Mouse (Mus musculus) hindbrain, embryonic 11.5 days (tissue): ENCODE measurements around the gene Dcun1d3. TPM values are rescaled to one million over a fixed set of nuclear protein-coding genes. Genes with fewer than 3 reads are reported as not detected.

ENCODE experiments used
- ATAC-seq: fragments of 200-750 bp; cut with Nextera tagmentation; 2 replicates; pipeline ENCODE4 v1.8.0; 2017; ENCODE audit warnings: mild to moderate bottlenecking, moderate TSS enrichment, moderate library complexity; ENCODE audit not compliant: low FRiP score
- DNase-seq: peaks from one replicate; pipeline ENCODE4 v3.0.0-alpha.2; 2015; ENCODE audit warnings: low spot score
- H3K27ac ChIP-seq: fragments of 300-500 bp; sonication (generic); 2 replicates; pipeline ENCODE4 v1.5.1; 2014; ENCODE audit warnings: mild to moderate bottlenecking, low read depth, low read length
- H3K27me3 ChIP-seq: fragments of 300-500 bp; sonication (generic); 2 replicates; pipeline ENCODE4 v1.6.1; 2014; ENCODE audit warnings: mild to moderate bottlenecking, low read length, moderate library complexity, mixed read lengths; ENCODE audit not compliant: control insufficient read depth, insufficient read depth
- H3K36me3 ChIP-seq: fragments of 300-500 bp; sonication (generic); 2 replicates; pipeline ENCODE4 v1.6.1; 2014; ENCODE audit warnings: mild to moderate bottlenecking, low read length, moderate library complexity, mixed read lengths; ENCODE audit not compliant: control insufficient read depth, insufficient read depth
- H3K4me1 ChIP-seq: fragments of 300-500 bp; sonication (generic); replicated peaks from 2 replicates; pipeline ENCODE4 v1.6.1; 2014; ENCODE audit warnings: low read length, mixed read lengths; ENCODE audit not compliant: control insufficient read depth, insufficient read depth
- H3K4me2 ChIP-seq: fragments of 300-500 bp; sonication (generic); replicated peaks from 2 replicates; pipeline ENCODE4 v1.6.1; 2014; ENCODE audit warnings: mild to moderate bottlenecking, low read depth, low read length
- H3K4me3 ChIP-seq: fragments of 300-500 bp; sonication (generic); 2 replicates; pipeline ENCODE4 v1.5.1; 2014; ENCODE audit warnings: low read depth, low read length
- H3K9ac ChIP-seq: fragments of 300-500 bp; sonication (generic); 2 replicates; pipeline ENCODE4 v1.6.1; 2014; ENCODE audit warnings: low read depth, low read length
- H3K9me3 ChIP-seq: fragments of 300-500 bp; sonication (generic); 2 replicates; pipeline ENCODE4 v1.6.1; 2016; ENCODE audit warnings: low read length; ENCODE audit not compliant: control insufficient read depth
- WGBS: fragments of 180-500 bp; shearing (Covaris S2); extraction: QIAGEN DNeasy Blood & Tissue Kit; methylation state at CpG from one replicate; pipeline ENCODE4 v1.1.7; 2014; 5-methylcytosine and 5-hydroxymethylcytosine counted together
- polyA plus RNA-seq: library from polyadenylated mRNA; unstranded; fragments of >200 nt; fragmentation: Nextera tagmentation; extraction: Ambion mirVana; gene quantifications from 2 replicates; pipeline ENCODE4 v1.2.1, GENCODE M21; 2014

Gene Dcun1d3
- polyA plus RNA-seq, 1 experiment from 2014 or later: 10.0 TPM

DNA sequence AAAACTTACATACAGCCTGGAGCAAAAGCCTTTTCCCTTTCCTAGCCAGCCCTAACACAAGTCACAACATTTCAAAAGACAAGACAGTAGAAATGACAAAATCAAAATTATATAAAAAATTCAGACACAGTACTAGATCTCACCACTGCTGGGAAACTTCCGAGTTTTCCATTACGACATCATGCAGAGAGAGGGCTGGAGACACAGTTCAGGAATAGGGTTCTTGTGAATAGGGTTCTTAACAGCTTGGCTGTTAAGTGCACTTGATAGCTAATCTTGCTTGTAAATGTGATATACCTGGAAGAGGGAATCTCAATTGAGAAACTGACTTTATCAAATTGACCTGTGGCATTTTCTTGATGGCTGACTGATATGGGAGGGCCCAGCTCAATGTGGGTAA, 14.9 kb downstream of the Dcun1d3 start:
- DNase-seq: no peak
- H3K27me3 ChIP-seq: no peaks in the 10 kb centered on the region
- no peak overlapping the region for H3K4me2 ChIP-seq
- no peaks in the 10 kb centered on the region for H3K36me3 ChIP-seq
- no peak for ATAC-seq
- no peak overlapping the region for H3K9ac ChIP-seq
- no peak overlapping the region for H3K27ac ChIP-seq
- 98% methylated on average over 2 of the region's 2 CpGs for WGBS
- no peaks in the 10 kb centered on the region for H3K4me1 ChIP-seq
- no peaks in the 10 kb centered on the region for H3K9me3 ChIP-seq
- H3K4me3 ChIP-seq: no peak overlapping the region

DNA sequence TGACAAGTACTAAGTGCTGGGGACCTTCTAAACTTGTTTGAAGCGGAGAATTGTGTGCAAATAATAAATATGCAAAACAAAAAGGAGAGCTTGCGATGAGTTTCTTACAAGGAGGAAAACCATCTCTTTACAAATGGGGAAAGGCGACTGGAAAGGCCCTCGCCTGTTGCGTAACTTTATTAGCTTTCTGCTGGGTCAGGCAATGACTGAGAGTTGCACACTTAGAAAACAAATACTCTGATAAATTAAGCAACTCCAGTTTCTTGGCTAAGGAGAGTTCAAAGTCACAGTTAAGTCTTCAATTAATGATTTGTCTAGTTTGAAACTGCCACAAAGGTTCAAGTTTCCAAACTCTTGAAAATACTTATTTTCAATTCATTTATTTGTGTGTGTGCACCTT, 15.8 kb downstream of the Dcun1d3 start:
- H3K4me3 ChIP-seq: no peak overlapping the region
- no peak overlapping the region for H3K4me2 ChIP-seq
- H3K9ac ChIP-seq: no peak overlapping the region
- no peaks in the 10 kb centered on the region for H3K9me3 ChIP-seq
- H3K36me3 ChIP-seq: no peaks in the 10 kb centered on the region
- no peak for ATAC-seq
- DNase-seq: no peak
- no peak overlapping the region for H3K27ac ChIP-seq
- H3K4me1 ChIP-seq: no peaks in the 10 kb centered on the region
- 93% methylated on average over 5 of the region's 5 CpGs for whole genome bisulfite sequencing
- H3K27me3 ChIP-seq: no peaks in the 10 kb centered on the region

DNA sequence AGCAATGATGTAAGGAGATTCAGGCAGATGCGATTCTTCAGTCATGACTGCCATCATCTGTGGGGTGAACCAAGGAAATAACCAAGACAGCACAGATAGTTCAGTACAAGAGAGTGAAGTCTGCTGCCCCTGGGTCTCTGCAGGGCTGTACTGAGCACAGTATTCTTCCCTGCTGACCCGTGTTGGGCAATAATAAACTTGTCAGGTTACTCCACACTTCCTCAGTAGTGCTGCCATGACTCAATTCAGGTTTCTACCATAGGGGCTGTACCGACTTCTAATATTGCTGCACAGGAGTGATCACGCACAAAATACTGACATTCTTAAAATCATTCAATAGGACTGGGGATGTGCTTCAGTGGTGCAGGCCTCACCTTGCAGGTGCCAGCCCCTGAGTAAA, 16.9 kb downstream of the Dcun1d3 start:
- H3K27ac ChIP-seq: no peak overlapping the region
- WGBS: 88% methylated on average over 4 of the region's 4 CpGs
- H3K9me3 ChIP-seq: no peaks in the 10 kb centered on the region
- H3K4me1 ChIP-seq: no peaks in the 10 kb centered on the region
- H3K36me3 ChIP-seq: no peaks in the 10 kb centered on the region
- no peak for ATAC-seq
- no peak overlapping the region for H3K9ac ChIP-seq
- H3K4me3 ChIP-seq: no peak overlapping the region
- H3K27me3 ChIP-seq: no peaks in the 10 kb centered on the region
- DNase-seq: no peak
- no peak overlapping the region for H3K4me2 ChIP-seq

DNA sequence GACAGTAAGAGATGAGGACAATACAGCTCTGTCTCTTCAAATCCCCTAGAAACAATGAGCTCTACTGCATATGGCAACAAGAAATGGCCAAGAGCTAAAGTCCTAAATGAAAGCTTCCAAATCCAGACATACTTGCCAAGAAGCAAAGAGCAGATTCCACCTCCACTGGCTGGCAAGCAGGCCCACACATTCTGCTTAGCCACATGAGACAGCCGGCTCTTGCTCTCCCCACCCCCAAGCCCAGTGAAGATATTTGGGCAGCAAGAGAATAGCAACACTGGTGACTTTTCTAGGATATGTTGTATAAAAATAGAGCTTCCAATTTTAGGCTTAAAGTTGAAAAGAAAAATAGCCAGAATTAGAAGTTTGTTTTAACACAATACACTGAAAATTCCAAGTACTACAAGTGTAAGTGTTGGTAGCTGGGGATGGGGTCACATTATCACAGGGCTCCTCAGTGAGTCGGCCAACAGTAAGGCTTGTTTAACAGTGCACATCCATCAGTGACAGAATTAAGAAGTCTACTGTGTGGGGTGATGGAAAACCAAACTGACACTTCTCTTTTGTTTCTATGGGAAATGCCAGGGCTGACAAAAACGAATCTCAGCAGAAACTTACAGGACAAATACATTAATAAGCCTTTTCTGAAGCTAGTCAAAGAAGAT, 20.2 kb downstream of the Dcun1d3 start:
- 45% methylated on average over 3 of the region's 3 CpGs for WGBS
- Histone ChIP-seq H3K4me2 (no peak overlapping the region), H3K9me3 (no peaks in the 10 kb centered on the region), H3K36me3 (no peaks in the 10 kb centered on the region), H3K4me1 (no peaks in the 10 kb centered on the region), H3K4me3 (no peak overlapping the region), H3K9ac (no peak overlapping the region), H3K27ac (no peak overlapping the region), H3K27me3 (no peaks in the 10 kb centered on the region)
- ATAC-seq: no peak
- no peak for DNase-seq

DNA sequence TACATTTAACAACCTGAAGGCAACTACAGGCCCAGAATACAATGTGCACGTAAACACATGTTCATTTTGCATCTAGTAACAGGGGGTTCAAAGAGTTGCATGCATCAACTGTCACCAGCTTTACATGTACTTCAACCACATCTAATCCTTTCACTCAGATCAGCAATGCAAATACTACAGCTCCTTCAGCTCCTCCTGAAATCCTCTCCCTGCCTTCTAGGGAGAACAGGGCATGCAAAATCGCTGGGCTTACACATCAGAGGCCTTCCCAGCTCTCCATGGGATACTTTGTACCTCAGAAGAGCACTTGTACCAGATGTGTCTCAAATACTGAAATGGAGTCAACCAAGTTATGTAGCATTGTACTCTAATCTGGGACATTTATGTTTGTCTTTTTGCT, 23.0 kb downstream of the Dcun1d3 start:
- ATAC-seq (no peak), DNase-seq (no peak)
- H3K9me3 ChIP-seq: no peaks in the 10 kb centered on the region
- H3K4me2 ChIP-seq: no peak overlapping the region
- H3K27me3 ChIP-seq: no peaks in the 10 kb centered on the region
- no peak overlapping the region for H3K9ac ChIP-seq
- WGBS: 61% methylated on average over 2 of the region's 2 CpGs
- H3K36me3 ChIP-seq: no peaks in the 10 kb centered on the region
- H3K4me3 ChIP-seq: no peak overlapping the region
- no peaks in the 10 kb centered on the region for H3K4me1 ChIP-seq
- no peak overlapping the region for H3K27ac ChIP-seq

DNA sequence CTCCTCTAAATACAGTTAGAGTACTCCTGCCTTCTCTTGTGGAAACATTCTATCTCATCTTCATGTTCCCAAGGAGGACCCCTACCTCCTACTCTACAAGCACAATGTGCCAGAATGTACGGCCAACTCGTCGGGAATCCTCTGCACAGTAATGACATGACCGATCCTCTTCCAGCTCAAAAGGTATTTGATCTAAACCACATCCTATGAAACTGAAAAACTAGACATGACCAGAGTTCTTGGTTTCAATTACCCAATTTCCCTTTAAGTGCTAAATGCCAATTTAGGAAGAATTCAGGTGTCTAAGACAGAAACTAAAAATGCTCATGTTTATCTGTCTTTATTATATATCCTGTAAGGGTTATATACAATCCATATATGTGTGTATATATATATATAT, 23.9 kb downstream of the Dcun1d3 start:
- Histone ChIP-seq H3K4me3 (no peak overlapping the region), H3K9me3 (no peaks in the 10 kb centered on the region), H3K9ac (no peak overlapping the region), H3K36me3 (no peaks in the 10 kb centered on the region), H3K4me2 (no peak overlapping the region), H3K27me3 (no peaks in the 10 kb centered on the region), H3K4me1 (no peaks in the 10 kb centered on the region), H3K27ac (no peak overlapping the region)
- no peak for DNase-seq
- no peak for ATAC-seq
- WGBS: 97% methylated on average over 4 of the region's 4 CpGs

DNA sequence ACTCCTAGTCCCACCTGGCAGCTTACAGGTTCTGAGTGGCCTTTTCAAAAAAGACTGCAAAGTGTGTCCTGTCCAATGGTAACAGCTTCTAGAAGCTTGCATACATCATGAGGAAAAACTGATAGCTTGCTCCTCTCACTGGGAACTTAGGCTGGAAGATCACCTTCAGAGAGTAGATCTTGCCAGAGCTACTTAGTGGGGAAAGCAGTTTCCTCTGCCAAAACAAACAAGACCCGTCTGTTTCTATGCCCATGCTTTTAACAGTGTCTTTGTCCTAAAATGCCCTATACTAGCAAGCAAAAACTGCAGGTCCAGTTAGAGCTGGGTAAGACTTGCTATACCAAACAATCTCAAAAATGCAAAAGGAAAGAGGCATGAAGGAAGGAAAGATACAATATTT, 30.0 kb downstream of the Dcun1d3 start:
- 77% methylated on average over 1 of the region's 1 CpGs for WGBS
- Histone ChIP-seq H3K4me3 (no peak overlapping the region), H3K36me3 (no peaks in the 10 kb centered on the region), H3K4me1 (no peaks in the 10 kb centered on the region), H3K27ac (no peak overlapping the region), H3K4me2 (no peak overlapping the region), H3K9ac (no peak overlapping the region), H3K27me3 (no peaks in the 10 kb centered on the region), H3K9me3 (no peaks in the 10 kb centered on the region)
- ATAC-seq (no peak), DNase-seq (no peak)

DNA sequence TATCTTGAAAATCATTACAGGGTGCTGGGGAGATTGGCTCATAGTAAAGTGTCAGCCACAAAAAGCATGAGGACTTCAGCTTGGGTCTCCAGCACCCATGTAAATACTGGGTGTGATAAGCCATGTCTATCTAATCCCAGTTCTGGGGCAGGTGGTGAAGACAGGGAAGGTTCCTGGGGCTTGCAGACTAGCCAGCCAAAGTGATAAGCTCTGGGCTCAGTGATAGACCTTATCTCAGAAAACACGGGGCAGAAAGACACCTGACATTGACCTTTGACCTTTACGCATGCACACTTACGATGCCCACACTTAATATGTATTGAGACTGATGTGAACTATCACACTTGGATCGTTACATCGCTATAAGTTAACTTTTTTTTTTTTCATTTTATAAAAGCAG, 31.6 kb downstream of the Dcun1d3 start:
- Histone ChIP-seq H3K4me3 (no peak overlapping the region), H3K36me3 (no peaks in the 10 kb centered on the region), H3K9me3 (no peaks in the 10 kb centered on the region), H3K4me1 (no peaks in the 10 kb centered on the region), H3K27me3 (no peaks in the 10 kb centered on the region), H3K27ac (no peak overlapping the region), H3K9ac (no peak overlapping the region), H3K4me2 (no peak overlapping the region)
- WGBS: 83% methylated on average over 5 of the region's 5 CpGs
- DNase-seq (no peak), ATAC-seq (no peak)

DNA sequence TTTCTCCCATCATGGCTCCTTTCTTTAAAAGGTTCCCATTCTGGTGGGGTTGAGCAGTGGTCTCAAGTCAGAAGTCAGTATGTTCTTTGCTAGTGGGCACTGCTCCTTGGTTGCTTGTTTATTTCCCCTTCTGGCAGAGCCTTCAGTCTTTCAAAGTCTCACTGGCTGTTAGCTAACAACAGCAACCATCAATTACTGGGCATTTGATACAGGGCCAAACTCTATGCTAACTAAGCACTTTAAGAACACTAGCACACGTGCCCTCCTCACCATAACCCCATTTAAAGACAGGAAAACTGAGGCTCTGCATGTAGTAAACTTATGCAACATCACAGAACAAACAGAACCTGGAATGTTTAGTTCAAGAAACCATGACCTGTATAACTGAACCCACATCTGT, 33.9 kb downstream of the Dcun1d3 start:
- Histone ChIP-seq H3K27ac (peak overlapping the region; percentile 38), H3K27me3 (no peaks in the 10 kb centered on the region), H3K4me1 (no peaks in the 10 kb centered on the region), H3K36me3 (no peaks in the 10 kb centered on the region; the same call in 1 of the 2 replicates), H3K9ac (no peak overlapping the region), H3K4me2 (no peak overlapping the region), H3K4me3 (no peak overlapping the region), H3K9me3 (no peaks in the 10 kb centered on the region)
- ATAC-seq (peak; percentile 8), DNase-seq (no peak)
- WGBS: 60% methylated on average over 1 of the region's 1 CpGs
